Mouse (Mus musculus): Measurements from ENCODE around the gene Naa30. TPM values are rescaled to one million over a fixed set of nuclear protein-coding genes. Genes with fewer than 3 reads are reported as not detected.

Gene Naa30
- polyA plus RNA-seq (2014; fragmentation: Illumina TruSeq; extraction: RNeasy Lipid Tissue Mini Kit (QIAGEN cat#74804); ENCODE audit: low read depth, low replicate concordance) = 18.1 TPM

GRCm38 (mm10) chr14:49171867-49172581 lies at the start of gene Naa30:
Naa30 (plus strand) TSS chr14:49172226.

Other genes starting within 250 kb of the Naa30 start
- 11.6 TPM for gene Ap5m1, start 106.1 kb upstream of the Naa30 start, polyA plus RNA-seq (2014; fragmentation: Illumina TruSeq; extraction: RNeasy Lipid Tissue Mini Kit (QIAGEN cat#74804); ENCODE audit: low read depth, low replicate concordance)
- gene Exoc5, start 105.6 kb upstream of the Naa30 start, polyA plus RNA-seq (2014; fragmentation: Illumina TruSeq; extraction: RNeasy Lipid Tissue Mini Kit (QIAGEN cat#74804); ENCODE audit: low read depth, low replicate concordance) = 15.4 TPM
- not detected for gene ccdc198, start 73.2 kb downstream of the Naa30 start, polyA plus RNA-seq (2014; fragmentation: Illumina TruSeq; extraction: RNeasy Lipid Tissue Mini Kit (QIAGEN cat#74804); ENCODE audit: low read depth, low replicate concordance)

Data from heart, adult 10 weeks (tissue).